Mouse (Mus musculus) liver, embryonic 16.5 days (tissue): ENCODE data around the gene Sh2b2. TPM values are rescaled to one million over a fixed set of nuclear protein-coding genes. Genes with fewer than 3 reads are reported as not detected.

ENCODE experiments used
- ATAC-seq: fragments of 200-750 bp; cut with Nextera tagmentation; 2 replicates; pipeline ENCODE4 v1.8.0; 2017; ENCODE audit warnings: low read depth, mild to moderate bottlenecking, moderate number of reproducible peaks, moderate library complexity
- H3K27ac ChIP-seq: fragments of 300-500 bp; sonication (generic); 2 replicates; pipeline ENCODE4 v1.5.1; 2014; ENCODE audit warnings: mild to moderate bottlenecking, low read length
- H3K27me3 ChIP-seq: fragments of 300-500 bp; sonication (generic); 2 replicates; pipeline ENCODE4 v1.6.1; 2014; ENCODE audit warnings: low read depth, low read length, mixed read lengths; ENCODE audit not compliant: control insufficient read depth, insufficient read depth
- H3K36me3 ChIP-seq: fragments of 300-500 bp; sonication (generic); 2 replicates; pipeline ENCODE4 v1.6.1; 2014; ENCODE audit warnings: mild to moderate bottlenecking; ENCODE audit not compliant: control insufficient read depth, insufficient read depth
- H3K4me1 ChIP-seq: fragments of 300-500 bp; sonication (generic); 2 replicates; pipeline ENCODE4 v1.6.1; 2014; ENCODE audit warnings: low read depth, low read length, mixed read lengths; ENCODE audit not compliant: control insufficient read depth
- H3K4me2 ChIP-seq: fragments of 300-500 bp; sonication (generic); 2 replicates; pipeline ENCODE4 v1.6.1; 2014; ENCODE audit warnings: low read depth, low read length, mixed read lengths
- H3K4me3 ChIP-seq: fragments of 300-500 bp; sonication (generic); 2 replicates; pipeline ENCODE4 v1.5.1; 2014; ENCODE audit warnings: low read depth, mild to moderate bottlenecking, low read length
- H3K9ac ChIP-seq: fragments of 300-500 bp; sonication (generic); 2 replicates; pipeline ENCODE4 v1.6.1; 2014; ENCODE audit warnings: low read depth, low read length
- H3K9me3 ChIP-seq: fragments of 300-500 bp; sonication (generic); replicated peaks from 2 replicates; pipeline ENCODE4 v1.6.1; 2016; ENCODE audit warnings: low read length; ENCODE audit not compliant: control insufficient read depth
- WGBS: fragments of 180-500 bp; shearing (Covaris S2); extraction: QIAGEN DNeasy Blood & Tissue Kit; methylation state at CpG from one replicate; pipeline ENCODE4 v1.1.7; 2014; ENCODE audit not compliant: insufficient replicate concordance; 5-methylcytosine and 5-hydroxymethylcytosine counted together
- polyA plus RNA-seq: library from polyadenylated mRNA; unstranded; fragments of >200 nt; fragmentation: Nextera tagmentation; extraction: Ambion mirVana; gene quantifications from 2 replicates; pipeline ENCODE4 v1.2.1, GENCODE M21; 2015

Sh2b2 gene
- polyA plus RNA-seq, 1 experiment from 2014 or later, result 1.9 TPM

DNA sequence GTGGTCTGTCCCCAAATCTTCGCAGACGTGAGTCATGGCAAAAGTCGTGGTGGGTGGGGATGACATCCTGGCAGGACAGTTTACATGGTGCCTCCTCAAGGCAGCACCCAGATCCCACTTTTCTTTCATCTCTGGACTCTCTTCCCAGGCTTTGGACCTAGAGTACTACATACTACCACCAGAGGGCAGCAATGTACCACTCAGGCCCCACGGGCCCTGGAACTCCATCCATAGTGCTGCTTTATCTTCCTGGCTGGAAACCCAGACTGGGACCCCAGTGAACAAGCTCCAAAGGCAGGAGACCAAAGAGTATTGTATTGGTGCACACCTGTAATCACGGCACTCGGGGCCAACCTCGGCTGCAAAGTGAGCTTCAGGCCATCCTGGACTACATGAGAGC is 44.5 kb downstream of the Sh2b2 start:
- Histone ChIP-seq H3K4me1 (peaks cover 11% of the 10 kb centered on the region), H3K9ac (no peak overlapping the region), H3K27me3 (no peaks in the 10 kb centered on the region), H3K4me2 (no peak overlapping the region), H3K27ac (no peak overlapping the region), H3K4me3 (no peak overlapping the region), H3K9me3 (no peaks in the 10 kb centered on the region), H3K36me3 (no peaks in the 10 kb centered on the region)
- 28% methylated on average over 7 of the region's 7 CpGs for WGBS
- ATAC-seq, result no peak

DNA sequence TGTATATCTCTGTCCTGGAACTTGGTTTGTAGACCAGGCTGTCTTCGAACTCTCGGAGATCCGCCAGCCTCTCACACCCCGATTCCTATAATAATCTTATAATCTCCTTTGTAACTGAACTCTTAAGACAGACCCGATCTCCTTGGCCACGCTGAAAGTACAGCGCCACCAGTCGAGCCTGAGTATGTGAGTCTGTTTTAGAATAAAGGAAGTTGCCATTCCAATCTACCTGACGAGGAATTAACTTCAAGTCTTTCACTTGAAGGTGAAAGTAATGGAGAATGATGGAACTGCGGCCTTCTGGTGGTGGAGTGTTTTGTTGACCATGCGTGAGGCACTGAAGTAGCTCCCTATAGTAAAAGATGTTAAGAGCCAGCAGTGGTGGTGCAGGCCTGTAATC is 46.8 kb downstream of the Sh2b2 start:
- peak overlapping the region; percentile 93 for H3K4me2 ChIP-seq
- H3K4me1 ChIP-seq, result peaks cover 11% of the 10 kb centered on the region
- no peak for ATAC-seq
- peaks cover 19% of the 10 kb centered on the region for H3K36me3 ChIP-seq
- no peak overlapping the region for H3K27ac ChIP-seq
- peak overlapping the region; percentile 85 for H3K4me3 ChIP-seq
- H3K9ac ChIP-seq, result peak overlapping the region; percentile 90; the same call in 1 of the 2 replicates
- 35% methylated on average over 11 of the region's 11 CpGs for WGBS
- no peaks in the 10 kb centered on the region for H3K9me3 ChIP-seq
- H3K27me3 ChIP-seq, result no peaks in the 10 kb centered on the region

DNA sequence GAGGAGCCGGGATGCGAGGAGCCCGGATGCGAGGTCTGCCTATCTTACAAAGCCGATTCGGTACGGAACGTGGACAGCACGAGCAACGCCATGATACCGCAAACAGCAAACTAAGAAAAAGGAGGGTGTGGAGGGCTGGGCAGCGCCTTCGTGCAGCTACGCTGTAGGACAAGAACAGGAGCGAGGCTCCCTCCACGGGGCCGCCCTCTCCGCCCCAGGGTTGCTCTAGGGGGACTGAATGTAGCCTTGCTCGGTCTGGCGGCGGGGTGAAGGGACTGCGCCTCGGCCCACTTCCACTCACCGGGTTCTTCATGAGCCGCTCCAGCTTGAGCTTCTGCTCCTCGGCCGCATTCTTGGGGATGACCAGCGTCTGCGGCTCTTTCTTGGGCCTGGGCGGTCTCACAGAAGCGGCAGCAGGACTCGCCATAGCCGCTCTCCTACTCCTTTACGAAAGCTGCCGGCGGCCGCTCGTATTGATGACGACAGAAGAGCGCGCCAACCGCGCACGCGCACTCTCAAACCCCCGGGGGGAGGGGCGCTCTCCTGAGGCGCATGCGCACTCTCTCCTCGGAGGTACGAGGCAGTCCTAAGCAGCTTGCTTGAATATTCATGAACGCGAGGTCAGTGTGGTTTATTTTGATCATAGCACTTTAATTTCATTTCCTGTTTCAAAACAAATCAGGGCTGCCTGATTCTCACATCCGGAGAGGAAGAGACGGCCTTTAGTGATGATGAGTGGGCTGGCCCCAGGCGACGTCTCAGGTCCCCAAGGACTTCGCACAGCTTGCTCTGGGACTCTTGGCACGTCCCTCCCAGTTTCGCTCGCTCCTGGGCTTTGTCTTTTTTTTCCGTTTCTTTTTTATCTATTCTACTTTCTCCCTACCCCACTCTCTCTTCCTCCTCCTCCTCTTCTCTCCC is 47.6 kb downstream of the Sh2b2 start, which contains the start of gene Prkrip1:
TSS of gene Prkrip1 (minus strand) at position 490 of the 918 bp plus-strand sequence.
- WGBS, result 0% methylated on average over 61 of the region's 62 CpGs
- Histone ChIP-seq H3K4me1 (peaks cover 11% of the 10 kb centered on the region), H3K4me3 (peak within 1 kb of the TSS; percentile 85), H3K27ac (peak within 1 kb of the TSS; percentile 80), H3K9me3 (no peaks in the 10 kb centered on the region), H3K27me3 (no peaks in the 10 kb centered on the region), H3K36me3 (peaks cover 25% of the 10 kb centered on the region), H3K4me2 (peak within 1 kb of the TSS; percentile 93), H3K9ac (peak within 1 kb of the TSS; percentile 90)
- ATAC-seq, result peak; percentile 91

DNA sequence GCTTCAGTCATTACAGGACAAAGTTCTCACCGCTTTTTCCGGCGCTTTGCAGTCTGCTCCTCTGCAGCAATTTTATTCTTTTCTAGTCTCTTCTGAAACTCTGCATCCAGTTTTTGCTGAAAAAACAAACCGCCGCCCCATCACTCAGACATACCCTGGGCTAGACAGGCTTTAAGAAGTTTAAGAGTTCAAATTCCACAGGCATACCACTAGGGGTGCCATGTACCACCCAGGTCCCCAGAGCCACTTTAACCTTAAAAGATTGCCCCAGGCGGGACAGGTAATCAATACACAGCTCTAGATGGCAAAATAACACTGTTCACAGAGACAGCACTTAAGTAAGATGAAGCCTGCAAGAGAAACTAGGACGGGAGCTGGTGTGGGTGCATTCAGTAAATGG is 54.5 kb downstream of the Sh2b2 start:
- Histone ChIP-seq H3K4me1 (no peaks in the 10 kb centered on the region), H3K9ac (no peak overlapping the region), H3K9me3 (no peaks in the 10 kb centered on the region), H3K27ac (no peak overlapping the region), H3K4me3 (no peak overlapping the region), H3K36me3 (peaks cover 42% of the 10 kb centered on the region), H3K4me2 (no peak overlapping the region), H3K27me3 (no peaks in the 10 kb centered on the region)
- no peak for ATAC-seq
- WGBS, result 82% methylated on average over 7 of the region's 7 CpGs

DNA sequence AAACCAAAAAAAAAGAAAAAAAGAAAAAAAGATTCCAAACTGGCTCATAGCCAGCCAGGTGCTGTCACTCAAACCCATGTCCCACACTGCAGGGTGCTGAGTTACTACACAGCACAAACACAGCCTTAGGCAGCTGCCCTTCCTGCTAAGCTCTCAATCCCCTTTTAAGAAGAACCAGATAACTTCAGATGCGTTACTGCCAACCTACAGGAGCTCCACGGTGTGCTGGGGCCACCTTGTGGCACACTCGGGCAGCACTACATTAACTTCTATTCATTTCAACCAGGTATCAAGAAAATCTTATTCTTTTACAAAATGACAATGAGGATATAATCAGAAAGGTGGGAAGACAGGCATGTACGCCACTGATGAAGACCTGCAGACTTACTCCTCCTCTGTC is 59.6 kb downstream of the Sh2b2 start:
- no peak overlapping the region for H3K4me3 ChIP-seq
- WGBS, result 31% methylated on average over 4 of the region's 4 CpGs
- no peaks in the 10 kb centered on the region for H3K4me1 ChIP-seq
- H3K9me3 ChIP-seq, result no peaks in the 10 kb centered on the region
- no peak overlapping the region for H3K9ac ChIP-seq
- peaks cover 19% of the 10 kb centered on the region for H3K36me3 ChIP-seq
- no peak overlapping the region for H3K4me2 ChIP-seq
- ATAC-seq, result no peak
- H3K27ac ChIP-seq, result no peak overlapping the region
- no peaks in the 10 kb centered on the region for H3K27me3 ChIP-seq

DNA sequence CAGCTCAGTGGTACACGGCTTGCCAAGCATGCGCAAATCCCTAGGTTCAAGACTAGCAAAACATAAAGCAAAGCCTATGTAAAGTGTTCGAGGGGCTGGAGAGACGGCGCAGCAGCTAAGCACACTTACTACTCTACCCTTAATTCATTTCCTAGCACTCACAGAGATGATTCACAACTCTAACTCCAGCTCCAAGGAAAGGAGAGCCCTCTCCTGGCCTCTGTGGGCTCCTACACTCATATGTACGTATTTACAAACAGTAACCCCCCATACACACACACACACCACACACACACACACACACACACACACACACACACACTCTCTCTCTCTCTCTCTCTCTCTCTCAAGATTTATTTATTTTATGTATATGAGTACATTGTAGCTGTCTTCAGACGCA is 62.6 kb downstream of the Sh2b2 start:
- Histone ChIP-seq H3K4me3 (no peak overlapping the region), H3K27ac (no peak overlapping the region), H3K4me2 (no peak overlapping the region), H3K27me3 (no peaks in the 10 kb centered on the region), H3K9me3 (no peaks in the 10 kb centered on the region), H3K9ac (no peak overlapping the region), H3K36me3 (peaks cover 31% of the 10 kb centered on the region), H3K4me1 (no peaks in the 10 kb centered on the region)
- 69% methylated on average over 7 of the region's 7 CpGs for WGBS
- ATAC-seq, result no peak

DNA sequence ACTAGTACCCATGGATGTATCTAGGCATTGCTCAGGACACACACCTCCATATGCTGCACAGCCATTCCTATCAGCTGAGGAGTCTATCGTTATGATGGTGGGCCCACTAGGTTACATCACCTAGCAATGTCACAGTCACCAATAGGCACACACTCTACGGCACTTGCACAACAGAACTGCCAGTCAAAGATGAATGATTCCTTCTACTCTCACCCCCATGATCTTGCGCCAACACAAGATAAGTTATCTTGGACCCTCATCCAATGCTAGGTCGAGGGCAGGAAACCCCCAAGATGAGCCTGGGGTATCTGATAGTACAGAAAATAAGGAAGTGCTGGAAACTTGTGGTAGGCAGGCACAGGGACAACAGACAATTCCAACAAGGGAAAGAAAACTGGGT is 63.5 kb downstream of the Sh2b2 start:
- WGBS, result 29% methylated on average over 4 of the region's 4 CpGs
- no peak overlapping the region for H3K9ac ChIP-seq
- H3K27ac ChIP-seq, result no peak overlapping the region
- H3K9me3 ChIP-seq, result no peaks in the 10 kb centered on the region
- no peaks in the 10 kb centered on the region for H3K27me3 ChIP-seq
- H3K4me3 ChIP-seq, result no peak overlapping the region
- H3K36me3 ChIP-seq, result peaks cover 26% of the 10 kb centered on the region
- H3K4me1 ChIP-seq, result no peaks in the 10 kb centered on the region
- ATAC-seq, result no peak
- no peak overlapping the region for H3K4me2 ChIP-seq

DNA sequence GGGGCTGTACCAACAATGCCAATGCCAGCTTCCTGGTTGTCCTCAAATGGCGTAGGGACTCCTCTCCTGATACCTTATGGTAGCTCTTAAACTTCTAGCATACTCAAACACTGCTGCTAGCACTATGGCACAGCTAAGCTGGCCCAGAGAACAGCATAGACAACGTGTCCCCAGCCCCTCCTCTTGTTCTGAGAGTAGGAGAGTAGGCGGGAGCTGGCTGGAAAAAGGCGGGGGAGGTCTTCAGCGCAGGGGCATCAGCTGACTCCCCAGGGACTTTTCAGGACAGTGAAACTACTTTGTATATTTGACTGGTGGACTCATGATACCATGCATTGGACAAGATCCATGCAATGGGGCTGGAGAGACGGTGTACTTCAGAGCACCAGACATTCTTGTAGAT is 64.3 kb downstream of the Sh2b2 start:
- no peaks in the 10 kb centered on the region for H3K9me3 ChIP-seq
- H3K4me3 ChIP-seq, result no peak overlapping the region
- H3K9ac ChIP-seq, result no peak overlapping the region
- WGBS, result 75% methylated on average over 6 of the region's 6 CpGs
- H3K27me3 ChIP-seq, result no peaks in the 10 kb centered on the region
- no peaks in the 10 kb centered on the region for H3K4me1 ChIP-seq
- no peak overlapping the region for H3K4me2 ChIP-seq
- no peak for ATAC-seq
- H3K27ac ChIP-seq, result no peak overlapping the region
- peaks cover 26% of the 10 kb centered on the region for H3K36me3 ChIP-seq

DNA sequence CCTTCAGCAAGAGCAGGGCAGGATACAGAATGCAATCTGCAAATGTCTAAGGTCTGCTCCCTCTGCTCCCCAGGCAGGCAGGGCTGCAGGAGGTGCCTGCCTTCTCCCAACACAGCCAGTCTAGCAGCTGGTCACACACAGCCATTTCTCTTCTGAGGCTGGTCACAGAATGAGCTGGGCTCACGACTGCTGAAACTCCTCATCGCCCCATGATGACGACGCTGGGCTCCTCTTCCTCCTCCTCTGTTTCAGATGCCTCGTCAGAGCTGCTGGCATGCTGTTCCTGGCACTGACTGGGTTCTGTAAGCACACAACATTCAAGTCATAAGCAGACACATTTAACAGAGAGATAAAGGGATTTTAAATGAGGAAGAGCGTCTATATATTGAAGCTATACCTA is 65.2 kb downstream of the Sh2b2 start:
- ATAC-seq, result no peak
- Histone ChIP-seq H3K27ac (no peak overlapping the region), H3K4me3 (no peak overlapping the region), H3K9ac (no peak overlapping the region), H3K4me2 (no peak overlapping the region), H3K9me3 (no peaks in the 10 kb centered on the region), H3K4me1 (no peaks in the 10 kb centered on the region), H3K36me3 (peaks cover 26% of the 10 kb centered on the region), H3K27me3 (no peaks in the 10 kb centered on the region)
- WGBS, result 82% methylated on average over 6 of the region's 6 CpGs
